Mouse (Mus musculus) bone marrow macrophage, adult 2 months (primary cell): ENCODE measurements at regions not wholly inside any gene's neighbourhood (a gene's known extent, or its start where the extent isn't known, plus 50 kb on each side); places are given as distances from the start of the nearest gene placed in this dataset.

Experiments used
- CTCF ChIP-seq: IDR thresholded peaks from 2 replicates; pipeline ENCODE4 v1.5.1; 2012; ENCODE audit warnings: low read depth, mild to moderate bottlenecking, low read length, moderate library complexity
- POLR2A ChIP-seq: IDR thresholded peaks from 2 replicates; pipeline ENCODE4 v1.6.1; 2012; ENCODE audit warnings: mild to moderate bottlenecking, low read depth, low read length, borderline replicate concordance

- TF ChIP-seq CTCF: no peak
- no peak for TF ChIP-seq POLR2A
These were observed 1789.0 kb upstream of the Gm7489 start for GRCm38 (mm10) chr15:52095629-52096190.
